Mouse (Mus musculus) brown adipose tissue, adult 24 weeks (tissue): Measurements from ENCODE around the gene Dcaf10. TPM values are rescaled to one million over a fixed set of nuclear protein-coding genes. Genes with fewer than 3 reads are reported as not detected.
"Not testable (repeated sequence)": the region's sequence is repeated elsewhere in the genome, so short reads cannot be mapped to it uniquely, and the experiment has no call there.

Experiments
- H3K27ac ChIP-seq: fragments of 200-500 bp; replicated peaks from 2 replicates; pipeline ENCODE4 v1.5.1; 2012; ENCODE audit warnings: low read depth, mild to moderate bottlenecking, low read length
- H3K4me1 ChIP-seq: fragments of 200-500 bp; 2 replicates; pipeline ENCODE4 v1.6.1; 2012; ENCODE audit warnings: low read length, mixed read lengths; ENCODE audit not compliant: control insufficient read depth, insufficient read depth, insufficient read length
- H3K4me3 ChIP-seq: fragments of 200-500 bp; 2 replicates; pipeline ENCODE4 v1.5.1; 2012; ENCODE audit warnings: low read depth, mild to moderate bottlenecking, low read length, moderate library complexity; ENCODE audit not compliant: insufficient read depth
- polyA plus RNA-seq: library from polyadenylated mRNA; stranded (reverse); fragments of >200 nt; gene quantifications from 2 replicates; pipeline ENCODE4 v1.2.4, GENCODE M21; 2012; ENCODE audit not compliant: missing spikeins, insufficient read depth, insufficient read length

Gene Dcaf10
- polyA plus RNA-seq, 1 experiment: 9.1 TPM

- no peak overlapping the region for H3K27ac ChIP-seq
Observed at GRCm38 (mm10) chr4:45376573-45376972, 34.7 kb downstream of the Dcaf10 start.

GRCm38 (mm10) chr4:45380903-45381580, 39.1 kb downstream of the Dcaf10 start:
- not testable (repeated sequence) for H3K4me1 ChIP-seq, H3K27ac ChIP-seq, H3K4me3 ChIP-seq

More at GRCm38 (mm10) chr4:45376573-45376972, 34.7 kb downstream of the Dcaf10 start:
- no peaks in the 10 kb centered on the region for H3K4me1 ChIP-seq
- H3K4me3 ChIP-seq: no peak overlapping the region

- not testable (repeated sequence) for H3K4me3 ChIP-seq, H3K4me1 ChIP-seq, H3K27ac ChIP-seq
Observed at GRCm38 (mm10) chr4:45382133-45382532, 40.2 kb downstream of the Dcaf10 start.

GRCm38 (mm10) chr4:45387296-45387695, 45.4 kb downstream of the Dcaf10 start:
- H3K4me3 ChIP-seq, H3K4me1 ChIP-seq, H3K27ac ChIP-seq: not testable (repeated sequence)

GRCm38 (mm10) chr4:45392099-45392498, 50.2 kb downstream of the Dcaf10 start:
- Histone ChIP-seq H3K27ac (no peak overlapping the region), H3K4me3 (no peak overlapping the region), H3K4me1 (no peaks in the 10 kb centered on the region)

GRCm38 (mm10) chr4:45392572-45392971, 50.7 kb downstream of the Dcaf10 start:
- no peak overlapping the region for H3K27ac ChIP-seq
- H3K4me1 ChIP-seq: no peaks in the 10 kb centered on the region
- H3K4me3 ChIP-seq: no peak overlapping the region

- Histone ChIP-seq H3K27ac (no peak overlapping the region), H3K4me1 (no peaks in the 10 kb centered on the region)
Observed at GRCm38 (mm10) chr4:45392994-45393393, 51.1 kb downstream of the Dcaf10 start.

GRCm38 (mm10) chr4:45393658-45394057, 51.8 kb downstream of the Dcaf10 start:
- Histone ChIP-seq H3K4me1 (peaks cover 3% of the 10 kb centered on the region), H3K4me3 (no peak overlapping the region), H3K27ac (no peak overlapping the region)

More at GRCm38 (mm10) chr4:45392994-45393393, 51.1 kb downstream of the Dcaf10 start:
- no peak overlapping the region for H3K4me3 ChIP-seq

GRCm38 (mm10) chr4:45396211-45396610, 54.3 kb downstream of the Dcaf10 start:
- H3K4me3 ChIP-seq, H3K27ac ChIP-seq: not testable (repeated sequence)

GRCm38 (mm10) chr4:45398315-45398714, 56.4 kb downstream of the Dcaf10 start:
- peaks cover 10% of the 10 kb centered on the region for H3K4me1 ChIP-seq
- H3K4me3 ChIP-seq, H3K27ac ChIP-seq: not testable (repeated sequence)

More at GRCm38 (mm10) chr4:45396211-45396610, 54.3 kb downstream of the Dcaf10 start:
- H3K4me1 ChIP-seq: not testable (repeated sequence)

- peaks cover 18% of the 10 kb centered on the region for H3K4me1 ChIP-seq
- H3K27ac ChIP-seq: no peak overlapping the region
Observed at GRCm38 (mm10) chr4:45399421-45400210, 57.7 kb downstream of the Dcaf10 start.

GRCm38 (mm10) chr4:45402281-45402680, 60.4 kb downstream of the Dcaf10 start:
- H3K4me1 ChIP-seq: peaks cover 23% of the 10 kb centered on the region
- H3K27ac ChIP-seq: no peak overlapping the region
- H3K4me3 ChIP-seq: no peak overlapping the region

More at GRCm38 (mm10) chr4:45399421-45400210, 57.7 kb downstream of the Dcaf10 start:
- H3K4me3 ChIP-seq: no peak overlapping the region

- Histone ChIP-seq H3K4me3 (no peak overlapping the region), H3K27ac (no peak overlapping the region)
Observed at GRCm38 (mm10) chr4:45402878-45403498, 61.1 kb downstream of the Dcaf10 start.

GRCm38 (mm10) chr4:45403499-45403878, 61.6 kb downstream of the Dcaf10 start:
- Histone ChIP-seq H3K4me3 (no peak overlapping the region), H3K4me1 (peaks cover 22% of the 10 kb centered on the region), H3K27ac (no peak overlapping the region)

More at GRCm38 (mm10) chr4:45402878-45403498, 61.1 kb downstream of the Dcaf10 start:
- peaks cover 23% of the 10 kb centered on the region for H3K4me1 ChIP-seq

GRCm38 (mm10) chr4:45404086-45404485, 62.2 kb downstream of the Dcaf10 start:
- no peak overlapping the region for H3K4me3 ChIP-seq
- peaks cover 17% of the 10 kb centered on the region for H3K4me1 ChIP-seq
- H3K27ac ChIP-seq: no peak overlapping the region
